Mouse (Mus musculus) lung, adult 2 months (tissue): ENCODE data around the gene Rabgef1.

Experiments
- CTCF ChIP-seq: fragments of 200-500 bp; IDR thresholded peaks from 2 replicates; pipeline ENCODE4 v1.5.1; 2011; ENCODE audit warnings: mild to moderate bottlenecking, low read length, control low read depth; ENCODE audit not compliant: insufficient read depth
- POLR2A ChIP-seq: fragments of 200-500 bp; IDR thresholded peaks from 2 replicates; pipeline ENCODE4 v1.6.1; 2011; ENCODE audit warnings: low read depth, mild to moderate bottlenecking, control low read depth, low read length, borderline replicate concordance; ENCODE audit errors: extremely low read depth

DNA sequence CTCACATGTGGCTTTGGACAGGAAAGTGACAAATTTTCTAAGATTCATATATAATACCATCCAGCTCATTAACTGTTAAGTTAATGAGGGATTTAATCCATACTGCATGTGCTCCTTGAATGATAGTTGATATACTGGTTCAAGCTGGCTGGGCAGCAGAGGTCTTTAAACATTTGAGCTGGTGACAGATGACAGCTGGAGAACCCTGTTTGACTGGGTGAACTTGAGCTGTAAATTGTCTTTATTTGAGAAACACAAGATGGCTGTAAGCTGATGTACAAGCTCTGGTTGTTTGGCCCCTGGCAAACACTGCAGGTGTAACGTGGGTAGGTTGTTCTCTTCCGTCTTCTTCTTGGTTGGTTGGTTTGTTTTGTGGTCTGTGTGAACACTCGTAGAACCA is 22.2 kb downstream of the Rabgef1 start:
- no peak for TF ChIP-seq CTCF
- TF ChIP-seq POLR2A, result no peak
